Mouse (Mus musculus) mouse trophoblast stem cell (cell line): ENCODE measurements around the gene Ptprt.
"Not testable (repeated sequence)": the region's sequence is repeated elsewhere in the genome, so short reads cannot be mapped to it uniquely, and the experiment has no call there.

Experiments
- in situ Hi-C, 2 experiments: fragments of 300-500 bp; cut with MseI, MboI; formaldehyde crosslinking; loops; 2 replicates in 1 of 2; 3 replicates in 1 of 2; pipeline ENCODE4 v1.15.1; 2025

The Ptprt gene

DNA sequence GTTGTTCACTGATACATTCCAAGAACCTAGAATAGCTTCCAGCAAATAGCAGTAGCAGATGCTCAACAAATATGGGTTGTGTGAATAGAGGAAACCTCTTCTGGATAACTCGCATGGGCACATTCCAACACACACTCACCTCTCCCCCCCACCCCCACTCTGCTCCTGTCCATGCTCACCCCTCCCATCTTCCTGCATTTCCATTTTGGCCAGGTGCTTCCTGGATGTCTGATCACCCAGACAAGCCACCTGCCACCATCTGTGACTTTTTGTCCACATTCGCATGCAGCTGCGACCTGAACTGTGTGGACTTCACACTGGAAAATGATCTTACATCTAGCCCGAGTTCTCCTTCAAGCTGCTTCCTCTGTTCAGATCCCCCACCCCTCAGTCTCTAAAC is 1115.5 kb downstream of the Ptprt start:
- in situ Hi-C loops: no loop called here

- in situ Hi-C loops: no loop called here
Measured at GRCm38 (mm10) chr2:161534151-161534550, 1126.8 kb downstream of the Ptprt start.

DNA sequence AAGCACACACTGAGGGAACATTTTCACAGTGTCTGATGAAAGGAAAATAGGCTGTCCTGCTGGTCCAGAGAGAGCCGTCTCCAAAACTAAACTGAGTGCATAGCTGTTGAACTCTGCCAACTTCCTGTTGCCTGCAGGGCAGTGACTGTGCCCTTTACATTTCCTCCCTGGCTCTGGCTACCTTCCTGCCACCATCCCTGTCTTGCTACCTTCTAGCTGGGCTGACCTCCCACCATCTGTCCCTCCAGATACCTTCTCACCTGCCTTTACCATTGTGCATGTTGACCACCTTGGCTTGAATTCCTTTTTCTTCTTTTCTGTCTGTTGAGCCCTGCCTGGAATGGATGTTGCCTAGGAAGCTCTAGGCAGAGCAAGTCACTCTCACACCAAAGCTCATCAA is 1133.8 kb downstream of the Ptprt start:
- in situ Hi-C loops: no loop called here

DNA sequence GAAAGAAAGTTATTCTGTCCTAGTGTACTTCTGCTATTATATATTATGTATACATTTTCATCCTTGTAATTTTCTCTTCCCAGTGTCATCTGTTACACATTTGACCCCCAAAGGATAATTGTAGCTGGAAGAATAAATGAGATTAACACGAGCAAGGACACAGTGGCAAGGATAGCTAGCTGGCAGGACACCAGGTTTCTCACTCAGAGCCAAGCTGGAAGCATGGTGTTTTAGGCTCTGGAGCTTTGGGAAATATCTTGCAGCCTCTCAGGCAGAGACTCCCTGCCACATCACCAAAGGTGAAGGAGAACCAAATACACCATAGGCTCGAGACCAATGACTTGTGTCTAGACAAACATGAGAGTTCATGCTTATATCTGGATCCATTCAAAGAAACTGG is 1141.3 kb downstream of the Ptprt start:
- in situ Hi-C loops: no loop called here

- in situ Hi-C loops: no loop called here
Measured at GRCm38 (mm10) chr2:161516921-161517320, 1144.0 kb downstream of the Ptprt start.

GRCm38 (mm10) chr2:161513256-161513655 is 1147.7 kb downstream of the Ptprt start:
- in situ Hi-C loops: no loop called here

GRCm38 (mm10) chr2:161511880-161512570 is 1148.9 kb downstream of the Ptprt start:
- in situ Hi-C loops: not testable (repeated sequence)

GRCm38 (mm10) chr2:161511101-161511759 is 1149.7 kb downstream of the Ptprt start:
- in situ Hi-C loops: no loop called here

DNA sequence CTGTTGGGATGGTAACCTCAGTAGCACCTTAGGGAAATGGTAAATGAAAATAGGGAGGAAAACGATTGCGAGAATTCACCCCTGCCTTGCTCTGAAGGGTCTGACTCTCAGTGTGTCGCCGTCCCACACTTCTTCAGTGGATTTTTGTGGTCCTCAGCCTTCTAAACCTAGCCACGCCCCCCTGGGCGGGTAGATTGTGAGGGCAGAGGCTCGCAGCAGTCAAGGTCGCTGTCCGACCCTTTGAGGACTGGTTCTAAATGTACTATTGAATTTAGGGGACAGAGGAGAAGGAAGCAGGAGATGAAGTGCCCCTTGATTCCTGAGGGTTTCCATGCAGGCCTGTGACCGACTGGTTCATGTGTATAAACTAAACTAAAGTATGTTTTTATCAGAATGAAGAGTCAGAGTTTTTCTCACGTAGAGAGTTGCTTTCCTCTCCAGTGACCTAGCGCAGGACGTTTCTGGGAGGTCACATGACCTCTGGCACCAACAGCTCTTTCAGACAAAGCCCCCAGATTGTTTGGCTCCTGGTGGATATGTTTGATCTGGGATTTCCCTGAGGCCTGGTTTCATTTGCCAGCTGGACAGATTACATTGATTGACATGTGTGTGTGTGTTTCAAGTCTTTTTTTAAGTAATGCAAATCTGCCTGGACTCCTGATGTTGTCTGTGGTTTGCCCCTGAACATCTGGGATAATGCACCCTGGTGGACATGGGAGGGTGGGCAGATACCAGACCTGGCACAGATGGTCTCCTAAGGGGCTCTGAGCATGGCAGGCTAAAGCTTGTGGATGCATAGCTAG is 1161.6 kb downstream of the Ptprt start:
- in situ Hi-C loops: no loop called here

- in situ Hi-C loops: no loop called here
Measured at GRCm38 (mm10) chr2:161498449-161499096, 1162.4 kb downstream of the Ptprt start.

- in situ Hi-C loops: no loop called here
Measured at GRCm38 (mm10) chr2:161481741-161482140, 1179.2 kb downstream of the Ptprt start.

- in situ Hi-C loops: no loop called here
Measured at GRCm38 (mm10) chr2:161480445-161480844, 1180.5 kb downstream of the Ptprt start.
